Mouse (Mus musculus): ENCODE results near the gene Mdp1. TPM values are rescaled to one million over a fixed set of nuclear protein-coding genes. Genes with fewer than 3 reads are reported as not detected.

Gene Mdp1
- total RNA-seq, 2 experiments from 2014 or later, result 37.1 to 59.5 TPM

Other genes starting within 250 kb of the Mdp1 start
- 100 to 1,000 TPM in 1 of 2 experiments, 10 to 100 TPM in 1; 79.4 to 114 TPM for gene Dhrs4, start 181.8 kb downstream of the Mdp1 start, total RNA-seq (2021)
- gene Carmil3, start 169.9 kb downstream of the Mdp1 start, total RNA-seq (2021), result 1 to 10 TPM; 4.8 to 5.4 TPM
- gene Cpne6, start 150.1 kb downstream of the Mdp1 start, total RNA-seq (2021), result under 1 TPM in 1 of 2 experiments, not detected in 1; 0.13 TPM
- gene Nrl, start 135.5 kb downstream of the Mdp1 start, total RNA-seq (2021), result not detected
- gene Pck2, start 120.2 kb downstream of the Mdp1 start, total RNA-seq (2021), result 10 to 100 TPM; 21.6 to 31.7 TPM
- gene Dcaf11, start 100.5 kb downstream of the Mdp1 start, total RNA-seq (2021), result 100 to 1,000 TPM; 107 to 153 TPM
- 1 to 10 TPM in 1 of 2 experiments, not detected in 1; 1.5 TPM for gene A730061H03Rik, start 100.1 kb downstream of the Mdp1 start, total RNA-seq (2021)
- 1 to 10 TPM in 1 of 2 experiments, under 1 TPM in 1; 0.96 to 2.3 TPM for gene Fitm1, start 84.9 kb downstream of the Mdp1 start, total RNA-seq (2021)
- 100 to 1,000 TPM; 231 to 367 TPM for gene Psme1, start 82.4 kb downstream of the Mdp1 start, total RNA-seq (2021)
- gene Emc9, start 75.2 kb downstream of the Mdp1 start, total RNA-seq (2021), result 10 to 100 TPM; 27.5 to 45.7 TPM
- gene Psme2, start 69.4 kb downstream of the Mdp1 start, total RNA-seq (2021), result 100 to 1,000 TPM; 400 to 422 TPM
- gene Rnf31, start 68.8 kb downstream of the Mdp1 start, total RNA-seq (2021), result 10 to 100 TPM; 28.1 to 36.0 TPM
- gene Irf9, start 56.9 kb downstream of the Mdp1 start, total RNA-seq (2021), result 10 to 100 TPM; 20.0 to 26.2 TPM
- gene Rec8, start 42.5 kb downstream of the Mdp1 start, total RNA-seq (2021), result 1 to 10 TPM; 3.5 to 7.4 TPM
- gene Ipo4, start 24.6 kb downstream of the Mdp1 start, total RNA-seq (2021), result 100 to 1,000 TPM in 1 of 2 experiments, 10 to 100 TPM in 1; 95.4 to 122 TPM
- gene Gm49378, start 22.6 kb downstream of the Mdp1 start, total RNA-seq (2021), result 1 to 10 TPM in 1 of 2 experiments, not detected in 1; 2.1 TPM
- 10 to 100 TPM; 70.2 to 84.9 TPM for gene Tm9sf1, start 16.7 kb downstream of the Mdp1 start, total RNA-seq (2021)
- gene Tssk4, start 10.3 kb downstream of the Mdp1 start, total RNA-seq (2021), result 1 to 10 TPM in 1 of 2 experiments, under 1 TPM in 1; 0.58 to 1.2 TPM
- gene Gmpr2, start 11.4 kb upstream of the Mdp1 start, total RNA-seq (2021), result 10 to 100 TPM; 24.0 to 24.5 TPM
- gene Nedd8, start 11.6 kb upstream of the Mdp1 start, total RNA-seq (2021), result 100 to 1,000 TPM; 312 to 368 TPM
- 10 to 100 TPM; 34.3 to 59.4 TPM for gene Tinf2, start 21.3 kb upstream of the Mdp1 start, total RNA-seq (2021)
- under 1 TPM; 0.29 to 0.30 TPM for gene Tgm1, start 53.4 kb upstream of the Mdp1 start, total RNA-seq (2021)
- gene Rabggta, start 61.8 kb upstream of the Mdp1 start, total RNA-seq (2021), result 10 to 100 TPM; 15.9 to 20.0 TPM
- 10 to 100 TPM; 60.4 to 72.0 TPM for gene Dhrs1, start 85.2 kb upstream of the Mdp1 start, total RNA-seq (2021)
- gene Nop9, start 85.2 kb upstream of the Mdp1 start, total RNA-seq (2021), result 10 to 100 TPM; 14.0 to 14.3 TPM
- 1 to 10 TPM in 1 of 2 experiments, under 1 TPM in 1; 0.76 to 2.3 TPM for gene Cideb, start 98.0 kb upstream of the Mdp1 start, total RNA-seq (2021)
- not detected for gene Ltb4r2, start 100.9 kb upstream of the Mdp1 start, total RNA-seq (2021)
- gene Ltb4r1, start 105.5 kb upstream of the Mdp1 start, total RNA-seq (2021), result under 1 TPM; 0.42 to 0.50 TPM
- gene Adcy4, start 123.6 kb upstream of the Mdp1 start, total RNA-seq (2021), result 10 to 100 TPM in 1 of 2 experiments, 1 to 10 TPM in 1; 8.3 to 17.1 TPM
- gene Ripk3, start 128.4 kb upstream of the Mdp1 start, total RNA-seq (2021), result 1 to 10 TPM; 3.6 to 4.5 TPM
- gene Nfatc4, start 162.6 kb upstream of the Mdp1 start, total RNA-seq (2021), result 10 to 100 TPM; 17.4 to 21.4 TPM
- 1 to 10 TPM; 8.2 to 9.0 TPM for gene Nynrin, start 193.5 kb upstream of the Mdp1 start, total RNA-seq (2021)
- not detected for gene Cbln3, start 223.9 kb upstream of the Mdp1 start, total RNA-seq (2021)
- 10 to 100 TPM; 14.8 to 17.6 TPM for gene Khnyn, start 224.4 kb upstream of the Mdp1 start, total RNA-seq (2021)
- 10 to 100 TPM; 66.9 to 90.4 TPM for gene Sdr39u1, start 239.8 kb upstream of the Mdp1 start, total RNA-seq (2021)